Mouse (Mus musculus) sigmoid colon, adult 10 weeks (tissue): ENCODE measurements around the gene Bmi1. TPM values are rescaled to one million over a fixed set of nuclear protein-coding genes. Genes with fewer than 3 reads are reported as not detected.

Source experiments
- polyA plus RNA-seq: library from polyadenylated mRNA; stranded (reverse); fragments of 350-450 nt; fragmentation: Illumina TruSeq; extraction: RNeasy Lipid Tissue Mini Kit (QIAGEN cat#74804); gene quantifications from one replicate; pipeline ENCODE4 v1.2.3, GENCODE M21; 2014; ENCODE audit warnings: low read depth, low replicate concordance

The Bmi1 gene
- polyA plus RNA-seq = 88.8 TPM

GRCm38 (mm10) chr2:18676936-18677491 lies at the start of gene Bmi1:
TSS of gene Bmi1 (plus strand) at chr2:18677018.

GRCm38 (mm10) chr2:18672133-18672765 lies 4.6 kb upstream of the Bmi1 start, which contains the start of gene Commd3:
TSS of gene Commd3 (plus strand) at chr2:18672384.

GRCm38 (mm10) chr2:18693871-18694610 lies 17.2 kb downstream of the Bmi1 start, which contains the start of gene Spag6:
TSS of gene Spag6 (plus strand) at chr2:18694032.

Other genes with a start within 250 kb of the Bmi1 start
- gene Commd3, start 4.6 kb upstream of the Bmi1 start, polyA plus RNA-seq = 354 TPM
- not detected for gene Spag6, start 17.0 kb downstream of the Bmi1 start, polyA plus RNA-seq